Mouse (Mus musculus) E14TG2a.4 (cell line): ENCODE data around the gene Fn3krp.

Experiments used
- H3K27me3 ChIP-seq: 2 replicates; pipeline ENCODE4 v1.6.1; 2014; ENCODE audit warnings: low read length, control low read depth; ENCODE audit not compliant: insufficient read depth
- H3K36me3 ChIP-seq: 2 replicates; pipeline ENCODE4 v1.6.1; 2014; ENCODE audit warnings: low read length, control low read depth; ENCODE audit not compliant: insufficient read depth
- H3K4me1 ChIP-seq: replicated peaks from 2 replicates; pipeline ENCODE4 v1.6.1; 2014; ENCODE audit warnings: low read depth, low read length, control low read depth
- H3K4me3 ChIP-seq: replicated peaks from 2 replicates; pipeline ENCODE4 v1.5.1; 2014; ENCODE audit warnings: mild to moderate bottlenecking, low read length
- H3K9me3 ChIP-seq: 2 replicates; pipeline ENCODE4 v1.6.1; 2014; ENCODE audit warnings: low read length, control low read depth
- CTCF ChIP-seq: conservative IDR thresholded peaks from 2 replicates; pipeline ENCODE4 v1.5.1; 2014; ENCODE audit warnings: low read length
- NANOG ChIP-seq: IDR thresholded peaks from 2 replicates; pipeline ENCODE4 v1.6.1; 2014; ENCODE audit warnings: borderline replicate concordance, low read length, mixed read lengths
- POU5F1 ChIP-seq: IDR thresholded peaks from 2 replicates; pipeline ENCODE4 v1.6.1; 2014; ENCODE audit warnings: low read length, borderline replicate concordance

Gene Fn3krp

GRCm38 (mm10) chr11:121437236-121437635 lies 16.0 kb downstream of the Fn3krp start:
- peaks cover 12% of the 10 kb centered on the region for H3K27me3 ChIP-seq
- TF ChIP-seq POU5F1 (no peak), NANOG (no peak), CTCF (no peak)
- no peaks in the 10 kb centered on the region for H3K9me3 ChIP-seq
- no peak overlapping the region for H3K4me3 ChIP-seq
- H3K36me3 ChIP-seq, result no peaks in the 10 kb centered on the region
- H3K4me1 ChIP-seq, result peaks cover 29% of the 10 kb centered on the region

- no peaks in the 10 kb centered on the region for H3K9me3 ChIP-seq
- H3K27me3 ChIP-seq, result peaks cover 7% of the 10 kb centered on the region
- no peaks in the 10 kb centered on the region for H3K36me3 ChIP-seq
- TF ChIP-seq CTCF, result no peak
- no peak for TF ChIP-seq NANOG
- no peak for TF ChIP-seq POU5F1
- peaks cover 21% of the 10 kb centered on the region for H3K4me1 ChIP-seq
- no peak overlapping the region for H3K4me3 ChIP-seq
Observed at GRCm38 (mm10) chr11:121439686-121440292, 18.6 kb downstream of the Fn3krp start.

GRCm38 (mm10) chr11:121441653-121442052 lies 20.5 kb downstream of the Fn3krp start:
- H3K4me3 ChIP-seq, result no peak overlapping the region
- TF ChIP-seq CTCF (no peak), NANOG (no peak), POU5F1 (no peak)
- H3K27me3 ChIP-seq, result peaks cover 7% of the 10 kb centered on the region; the same call in 1 of the 2 replicates
- no peaks in the 10 kb centered on the region for H3K9me3 ChIP-seq
- no peaks in the 10 kb centered on the region for H3K36me3 ChIP-seq
- peaks cover 13% of the 10 kb centered on the region for H3K4me1 ChIP-seq

GRCm38 (mm10) chr11:121442076-121442475 lies 20.9 kb downstream of the Fn3krp start:
- Histone ChIP-seq H3K4me3 (no peak overlapping the region), H3K36me3 (no peaks in the 10 kb centered on the region), H3K9me3 (no peaks in the 10 kb centered on the region), H3K27me3 (peaks cover 7% of the 10 kb centered on the region; the same call in 1 of the 2 replicates), H3K4me1 (peaks cover 13% of the 10 kb centered on the region)
- TF ChIP-seq POU5F1 (no peak), NANOG (no peak), CTCF (no peak)

GRCm38 (mm10) chr11:121451216-121451726 lies 30.1 kb downstream of the Fn3krp start:
- TF ChIP-seq POU5F1, result no peak
- TF ChIP-seq CTCF, result no peak
- TF ChIP-seq NANOG, result no peak

GRCm38 (mm10) chr11:121451753-121452635 lies 30.8 kb downstream of the Fn3krp start, which contains the start of gene Tbcd:
Tbcd (plus strand) TSS chr11:121451949.
- Histone ChIP-seq H3K9me3 (no peaks in the 10 kb centered on the region), H3K4me1 (peaks cover 20% of the 10 kb centered on the region), H3K27me3 (peaks cover 13% of the 10 kb centered on the region), H3K4me3 (peak within 1 kb of the TSS; percentile 99), H3K36me3 (peaks cover 16% of the 10 kb centered on the region)
- no peak for TF ChIP-seq POU5F1
- no peak for TF ChIP-seq NANOG
- TF ChIP-seq CTCF, result no peak

More at GRCm38 (mm10) chr11:121451216-121451726, 30.1 kb downstream of the Fn3krp start:
- H3K36me3 ChIP-seq, result peaks cover 16% of the 10 kb centered on the region
- H3K4me1 ChIP-seq, result peaks cover 20% of the 10 kb centered on the region
- no peaks in the 10 kb centered on the region for H3K9me3 ChIP-seq
- peak overlapping the region; percentile 99 for H3K4me3 ChIP-seq
- peaks cover 17% of the 10 kb centered on the region for H3K27me3 ChIP-seq

- Histone ChIP-seq H3K4me1 (peaks cover 8% of the 10 kb centered on the region), H3K27me3 (no peaks in the 10 kb centered on the region), H3K4me3 (no peak overlapping the region), H3K9me3 (no peaks in the 10 kb centered on the region), H3K36me3 (peaks cover 65% of the 10 kb centered on the region)
- peak; percentile 68 for TF ChIP-seq CTCF
- no peak for TF ChIP-seq POU5F1
Observed at GRCm38 (mm10) chr11:121457874-121458273, 36.7 kb downstream of the Fn3krp start.

- TF ChIP-seq CTCF (no peak), NANOG (no peak), POU5F1 (no peak)
Observed at GRCm38 (mm10) chr11:121467408-121467807, 46.2 kb downstream of the Fn3krp start.

GRCm38 (mm10) chr11:121474831-121475230 lies 53.6 kb downstream of the Fn3krp start:
- Histone ChIP-seq H3K4me1 (peaks cover 16% of the 10 kb centered on the region), H3K4me3 (no peak overlapping the region), H3K36me3 (peaks cover 46% of the 10 kb centered on the region), H3K9me3 (no peaks in the 10 kb centered on the region), H3K27me3 (no peaks in the 10 kb centered on the region)
- TF ChIP-seq CTCF, result no peak
- TF ChIP-seq POU5F1, result no peak
- TF ChIP-seq NANOG, result no peak

More at GRCm38 (mm10) chr11:121467408-121467807, 46.2 kb downstream of the Fn3krp start:
- Histone ChIP-seq H3K27me3 (no peaks in the 10 kb centered on the region), H3K36me3 (peaks cover 47% of the 10 kb centered on the region), H3K4me1 (no peaks in the 10 kb centered on the region), H3K4me3 (no peak overlapping the region), H3K9me3 (no peaks in the 10 kb centered on the region)
